Mouse (Mus musculus) embryo, embryonic 11.5 days (tissue): ENCODE results near the gene Myo1e.
"Not testable (repeated sequence)": the region's sequence is repeated elsewhere in the genome, so short reads cannot be mapped to it uniquely, and the experiment has no call there.

Experiments used
- DNase-seq: peaks from one replicate; pipeline ENCODE4 v3.0.0-alpha.2; 2012; ENCODE audit warnings: low read depth, low spot score

The Myo1e gene

DNA sequence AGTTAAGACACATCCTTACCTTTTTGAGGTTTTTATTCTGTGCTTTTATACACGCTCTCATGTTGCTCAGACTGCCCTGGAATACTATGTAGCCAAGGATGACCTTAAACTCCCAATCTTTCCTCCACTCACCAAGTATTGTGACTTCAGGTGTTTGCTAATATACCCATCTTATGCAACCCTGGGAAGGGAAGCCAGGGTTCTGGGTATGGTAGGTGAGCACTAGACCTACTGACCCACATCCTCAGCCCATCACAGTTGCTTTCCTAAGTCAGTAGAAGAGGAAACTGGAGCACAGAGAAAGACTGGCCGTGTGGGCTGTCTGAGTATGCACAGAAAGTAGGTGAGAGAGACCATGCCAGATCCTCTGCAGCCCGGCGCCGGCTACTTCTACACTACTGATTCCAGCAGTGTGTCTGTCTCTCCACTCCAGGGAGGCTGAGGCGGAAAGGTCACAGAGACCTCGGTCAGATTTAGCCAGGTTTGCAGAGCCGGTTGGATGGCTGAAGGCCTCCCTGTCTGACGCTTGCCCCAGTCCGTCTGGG is 44.4 kb downstream of the Myo1e start:
- no peak for DNase-seq

DNA sequence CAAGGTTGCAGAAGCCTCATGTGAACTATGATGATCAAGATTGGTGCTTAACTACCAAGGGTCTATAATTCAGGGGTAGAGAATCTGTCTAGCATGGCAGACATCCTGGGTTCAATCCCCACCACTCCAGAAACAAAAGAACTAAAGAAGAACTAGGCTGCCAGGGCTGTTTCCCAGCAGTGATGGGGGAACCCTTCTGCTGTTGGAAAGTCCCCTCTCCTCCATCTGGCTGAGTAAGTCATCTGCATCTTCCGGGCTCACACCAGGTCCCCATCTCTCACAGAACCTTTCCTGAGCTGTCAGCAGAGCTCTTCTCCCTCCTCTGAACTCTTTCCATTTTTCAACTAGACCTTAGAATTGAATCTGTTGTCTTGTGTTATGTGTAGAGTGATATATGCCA is 45.9 kb downstream of the Myo1e start:
- DNase-seq, result no peak

DNA sequence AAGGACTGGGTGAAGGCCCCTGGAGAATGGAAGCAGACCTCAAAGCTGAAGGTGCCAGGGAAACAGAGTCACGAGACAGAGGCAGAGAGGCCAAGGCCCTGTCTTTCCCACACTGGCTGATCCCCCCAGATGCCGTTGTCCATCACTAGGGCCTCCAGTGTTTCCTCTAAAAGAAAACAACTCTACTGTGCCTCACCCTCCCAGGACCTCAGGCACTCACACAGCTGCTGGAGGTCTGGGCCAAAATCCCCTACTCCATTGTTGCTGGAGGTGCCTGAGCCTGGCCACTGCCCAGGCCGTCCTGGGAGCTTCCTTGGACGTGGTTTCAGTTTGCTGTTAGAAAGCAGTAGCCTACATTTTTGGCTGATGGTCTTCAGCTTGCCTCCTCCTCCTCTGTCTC is 47.9 kb downstream of the Myo1e start:
- DNase-seq, result no peak

DNA sequence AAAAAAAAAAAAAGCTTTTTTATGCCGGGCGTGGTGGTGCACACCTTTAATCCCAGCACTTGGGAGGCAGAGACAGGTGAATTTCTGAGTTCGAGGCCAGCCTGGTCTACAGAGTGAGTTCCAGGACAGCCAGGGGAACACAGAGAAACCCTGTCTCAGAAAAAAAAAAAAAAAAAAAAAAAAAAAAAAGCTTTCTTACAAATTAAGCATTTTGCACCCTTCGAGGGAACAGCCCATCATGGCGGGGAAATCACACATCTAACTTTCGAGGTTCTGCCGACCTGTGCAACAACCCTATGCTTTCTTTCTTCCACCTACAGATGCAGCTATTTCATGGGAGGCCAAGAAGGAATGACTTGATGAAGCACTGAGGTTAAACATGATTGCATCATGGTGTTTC is 48.9 kb downstream of the Myo1e start:
- not testable (repeated sequence) for DNase-seq

DNA sequence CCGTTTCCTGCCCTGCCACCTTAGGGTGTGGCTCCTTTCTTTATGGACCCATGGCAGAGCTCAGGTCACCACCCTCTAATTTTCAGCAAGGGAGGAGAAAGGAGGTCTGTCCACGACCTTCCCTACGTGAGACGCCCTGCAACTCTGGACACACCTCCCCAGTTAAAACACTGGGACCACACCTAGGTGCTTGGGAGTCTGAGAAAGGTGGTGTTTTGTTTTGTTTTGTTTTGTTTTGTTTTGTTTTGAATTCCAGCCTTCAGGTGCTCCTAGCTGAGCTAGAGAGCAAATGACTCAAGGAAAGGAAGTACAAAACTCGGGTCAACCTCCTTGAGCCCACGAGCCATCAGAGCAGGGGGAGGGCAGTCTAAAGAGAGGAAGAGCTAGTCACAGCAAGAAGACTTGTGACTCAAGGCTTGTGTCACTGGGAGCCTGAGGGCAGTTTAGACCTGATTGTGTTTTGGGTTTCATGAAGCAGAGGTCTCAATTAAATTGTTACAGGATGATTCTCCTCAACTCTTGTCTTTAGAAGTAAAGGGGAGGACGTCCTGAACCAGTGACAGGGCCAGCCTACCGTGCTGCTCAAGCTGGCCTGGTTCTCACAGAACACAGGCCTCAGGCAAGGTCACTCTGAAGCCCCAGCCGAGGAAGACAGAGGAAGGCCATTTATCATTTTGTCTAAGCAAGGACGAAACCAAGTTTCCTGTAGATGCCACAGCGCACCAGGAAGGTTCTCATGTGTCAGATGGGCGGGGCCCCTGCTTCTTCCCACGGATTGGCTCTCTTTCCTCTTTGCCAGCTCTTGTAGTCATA is 50.3 kb downstream of the Myo1e start:
- DNase-seq, result peak; percentile 61

DNA sequence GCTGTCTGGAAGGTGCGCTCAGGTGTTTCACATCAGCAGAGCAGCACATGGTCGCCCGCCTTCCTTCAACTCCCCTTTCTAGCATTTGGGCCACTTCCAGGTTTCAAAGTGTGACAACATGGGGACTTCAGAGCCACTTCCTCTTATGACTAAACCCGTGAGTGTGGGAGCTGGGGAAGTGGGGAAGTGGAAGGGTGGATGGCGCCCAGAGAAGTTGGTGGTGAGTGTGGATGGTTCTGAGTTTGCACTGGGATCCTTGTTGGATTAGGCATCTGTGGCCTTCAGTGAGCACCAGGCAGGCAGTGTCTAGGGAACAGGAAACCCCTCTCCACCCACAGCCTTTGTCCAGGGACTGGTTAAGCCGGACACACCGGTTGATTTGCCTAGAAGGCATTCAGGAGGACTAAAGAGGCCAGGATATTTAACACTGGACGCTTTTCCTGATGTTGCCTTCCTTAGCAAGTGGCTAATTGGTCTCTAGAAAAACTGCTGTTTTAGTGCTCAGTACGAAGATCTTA is 53.2 kb downstream of the Myo1e start:
- DNase-seq, result no peak

DNA sequence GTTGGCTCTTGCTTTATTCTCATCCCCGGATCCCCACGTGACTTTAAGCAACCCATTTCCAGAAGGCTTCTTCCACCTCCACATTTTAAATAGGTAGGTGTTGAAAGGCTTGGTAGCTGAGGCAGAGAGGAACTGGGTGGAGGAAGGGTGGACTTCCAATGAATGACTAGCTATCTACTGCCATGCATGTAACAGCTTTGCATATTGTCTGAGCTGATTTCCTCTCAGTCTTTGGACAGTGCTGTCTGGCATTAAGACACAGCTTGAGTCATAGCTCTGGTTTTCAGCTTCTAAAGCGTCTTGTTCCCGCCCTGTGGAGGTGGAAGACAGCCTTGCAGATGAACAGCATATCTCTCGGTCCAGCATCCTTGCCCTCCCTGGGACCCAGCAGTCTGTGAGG is 54.5 kb downstream of the Myo1e start:
- DNase-seq, result no peak

DNA sequence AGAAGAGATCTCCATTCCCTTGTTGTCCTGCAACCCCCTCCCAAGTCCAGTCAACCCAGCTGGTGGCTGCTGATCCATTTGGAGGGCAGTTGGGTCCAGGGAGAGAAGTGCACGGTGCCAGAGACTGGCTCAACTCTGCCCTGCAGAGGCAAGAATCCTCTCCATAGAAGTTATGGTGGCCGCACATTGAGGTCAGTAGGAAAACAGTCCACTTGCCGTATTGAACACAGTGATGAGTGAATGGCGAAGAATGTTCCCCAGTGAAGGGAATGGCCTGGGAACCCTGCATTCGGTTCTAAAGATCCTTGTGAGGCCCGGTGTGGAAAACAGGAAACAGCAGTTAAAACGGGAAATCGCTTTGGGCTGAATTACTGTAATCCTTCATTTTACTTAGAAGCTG is 56.0 kb downstream of the Myo1e start:
- no peak for DNase-seq

DNA sequence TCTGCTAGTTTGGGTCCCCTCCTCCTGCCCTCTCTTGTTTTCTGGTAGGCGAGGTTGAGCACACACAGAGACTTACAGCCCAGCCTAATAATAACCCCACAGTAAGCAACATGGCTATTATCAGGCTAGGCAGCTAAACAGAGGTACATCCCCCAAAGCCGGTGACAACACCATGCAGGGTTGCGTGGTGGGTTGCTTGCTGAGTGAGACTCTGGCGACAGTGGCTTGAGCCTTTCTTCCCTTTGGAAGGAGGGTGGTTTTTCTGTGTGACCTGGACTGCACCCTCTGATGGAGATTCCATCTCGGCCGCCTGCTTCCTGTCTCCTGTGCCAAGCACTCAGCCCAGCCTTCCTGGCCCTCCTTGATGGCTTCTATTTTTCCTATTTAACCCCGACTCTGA is 56.6 kb downstream of the Myo1e start:
- DNase-seq, result no peak

DNA sequence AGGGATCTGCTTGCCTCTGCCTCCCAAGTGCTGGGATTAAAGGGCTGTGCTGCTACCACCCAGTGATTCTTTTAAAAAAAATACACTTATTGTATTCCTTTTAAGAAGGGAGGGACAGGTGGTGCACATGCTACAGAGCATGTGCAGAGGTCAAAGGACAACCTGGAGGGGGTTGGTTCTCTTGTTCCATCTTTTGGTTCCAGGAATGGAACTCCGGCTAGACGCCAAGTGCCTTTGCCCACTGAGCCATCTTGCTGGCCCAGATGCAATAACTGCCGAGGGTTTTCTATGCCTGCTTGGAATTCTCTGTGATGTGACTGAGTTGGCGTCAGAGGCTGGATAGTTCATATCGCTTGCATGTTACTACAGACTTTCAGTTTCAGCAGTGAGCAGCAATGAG is 58.4 kb downstream of the Myo1e start:
- no peak for DNase-seq

DNA sequence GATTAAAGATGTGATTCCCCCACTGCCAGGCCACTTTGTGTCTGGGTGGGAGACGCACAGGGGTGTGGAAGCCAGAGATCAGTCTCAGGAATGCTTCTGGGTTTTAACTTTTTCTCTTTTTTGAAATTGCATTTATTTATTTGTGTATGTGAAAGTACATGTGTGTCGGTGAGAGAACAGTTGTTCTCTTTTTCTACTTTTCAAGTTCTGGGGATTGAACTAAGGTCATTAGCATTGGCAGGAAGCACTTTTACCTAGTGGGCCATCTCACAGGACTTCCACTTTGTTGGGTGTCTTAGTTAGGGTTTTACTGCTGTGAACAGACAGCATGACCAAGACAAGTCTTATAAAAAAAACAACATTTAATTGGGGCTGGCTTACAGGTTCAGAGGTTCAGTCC is 59.0 kb downstream of the Myo1e start:
- no peak for DNase-seq

DNA sequence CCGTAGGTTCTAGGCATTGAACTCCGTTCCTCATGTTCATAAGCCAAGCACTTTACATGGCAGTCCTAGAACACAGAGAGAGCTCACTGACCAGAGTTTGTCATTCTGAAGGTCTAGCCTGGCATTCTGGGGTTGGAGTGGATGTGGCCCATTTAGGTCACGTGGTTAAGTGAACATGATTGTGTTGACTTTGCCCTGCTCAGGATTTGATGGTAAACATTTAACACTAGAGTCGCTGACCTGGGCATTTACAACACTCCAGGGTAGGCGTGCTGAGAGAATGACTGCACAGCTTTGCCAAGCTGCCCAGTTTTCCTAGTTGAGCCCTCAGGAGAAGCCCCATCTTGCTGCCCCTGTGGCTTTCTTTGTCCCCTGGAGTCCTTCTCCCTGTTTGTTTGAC is 60.0 kb downstream of the Myo1e start:
- no peak for DNase-seq

DNA sequence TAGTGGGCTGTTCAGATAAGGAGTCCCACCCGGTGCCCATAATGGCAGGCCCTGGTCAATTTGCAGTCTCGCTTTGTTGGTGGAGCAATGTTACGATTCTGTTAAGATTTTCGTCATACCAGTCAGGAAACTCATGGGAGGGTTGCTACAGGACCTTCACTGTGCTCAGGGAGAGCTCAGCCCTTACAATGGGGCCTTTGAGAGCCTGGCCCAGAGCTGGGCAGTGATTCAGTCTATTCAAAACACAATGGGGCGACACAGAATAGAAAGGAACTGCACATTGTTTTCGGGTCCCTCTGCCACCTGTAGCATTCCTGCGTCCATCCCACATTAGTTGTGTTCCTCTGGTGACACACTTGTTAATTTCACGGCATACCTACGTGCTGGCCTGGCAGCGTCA is 62.2 kb downstream of the Myo1e start:
- no peak for DNase-seq

DNA sequence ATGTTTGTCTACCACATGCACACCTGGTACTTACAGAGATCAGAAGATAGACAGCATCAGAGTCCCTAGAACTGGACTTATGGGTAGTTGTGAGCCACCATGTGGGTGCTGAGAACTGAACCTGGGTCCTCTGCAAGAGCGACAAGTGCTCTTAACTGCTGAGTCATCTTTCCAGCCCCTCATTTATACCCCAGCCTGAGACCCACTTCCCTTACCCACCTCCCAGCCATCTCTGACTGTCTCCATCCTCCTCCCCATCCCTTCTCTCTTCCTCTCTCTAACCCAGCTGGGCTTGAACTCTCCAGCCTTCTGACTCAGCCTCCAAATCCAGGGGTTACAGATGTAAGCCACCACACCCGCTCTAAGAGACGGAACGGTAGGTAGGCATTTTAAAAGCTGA is 63.3 kb downstream of the Myo1e start:
- DNase-seq, result no peak

DNA sequence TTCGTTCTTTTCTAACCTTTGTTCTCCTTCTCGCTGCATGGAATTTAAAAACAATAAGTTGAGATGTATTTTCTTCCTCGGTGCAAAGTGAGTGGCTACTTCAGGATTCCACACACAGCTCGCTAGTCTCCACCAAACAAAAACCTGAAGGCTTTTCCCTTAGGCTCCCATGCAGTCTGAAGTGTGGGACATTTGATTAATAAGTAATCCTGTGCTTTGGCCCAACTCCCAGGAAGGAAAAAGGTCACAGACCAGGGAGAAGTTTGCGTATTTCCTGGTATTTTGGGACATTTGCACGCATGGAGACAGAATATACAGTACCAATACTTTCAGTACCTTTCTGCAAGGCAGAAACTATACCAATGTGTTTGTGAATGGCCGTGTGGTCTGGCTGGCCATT is 64.0 kb downstream of the Myo1e start:
- DNase-seq, result no peak

DNA sequence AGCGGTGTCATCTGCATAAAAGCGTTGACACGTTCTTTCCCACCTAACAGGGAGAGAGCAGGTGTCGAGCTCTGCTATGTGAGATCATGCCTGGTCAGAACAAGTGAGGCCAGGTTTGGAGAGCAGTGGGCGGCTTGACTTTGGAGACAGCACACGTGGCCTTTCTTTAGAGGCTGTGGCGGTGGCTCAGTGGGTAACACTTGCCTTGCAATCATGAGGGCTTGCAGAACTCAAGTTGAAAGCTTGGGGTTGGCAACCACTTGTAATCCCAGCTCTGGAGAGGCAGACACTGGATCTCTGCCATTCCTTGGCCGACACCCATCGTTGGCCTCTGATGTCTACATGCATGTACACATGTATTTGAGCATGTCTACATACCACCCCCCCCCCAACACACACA is 64.5 kb downstream of the Myo1e start:
- DNase-seq, result no peak

DNA sequence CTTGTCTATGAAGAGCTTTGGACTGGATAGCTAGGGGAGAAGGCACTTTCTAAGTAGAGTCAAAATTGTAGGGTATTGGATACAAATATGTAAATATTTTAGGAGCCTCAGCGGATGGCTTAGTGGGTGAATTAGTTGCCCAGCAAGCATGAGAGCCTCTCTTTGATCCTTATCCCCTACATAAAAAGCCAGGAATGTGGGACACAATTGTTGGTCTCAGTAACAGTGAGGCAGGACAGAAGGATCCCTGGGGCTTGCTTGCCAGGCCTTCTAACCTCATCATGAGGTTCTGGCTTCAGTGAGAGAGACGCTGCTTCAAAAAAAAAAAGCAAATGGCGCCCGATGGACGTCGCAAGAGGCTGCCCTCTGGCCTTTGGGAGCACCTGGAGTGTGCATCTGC is 66.9 kb downstream of the Myo1e start:
- no peak for DNase-seq

DNA sequence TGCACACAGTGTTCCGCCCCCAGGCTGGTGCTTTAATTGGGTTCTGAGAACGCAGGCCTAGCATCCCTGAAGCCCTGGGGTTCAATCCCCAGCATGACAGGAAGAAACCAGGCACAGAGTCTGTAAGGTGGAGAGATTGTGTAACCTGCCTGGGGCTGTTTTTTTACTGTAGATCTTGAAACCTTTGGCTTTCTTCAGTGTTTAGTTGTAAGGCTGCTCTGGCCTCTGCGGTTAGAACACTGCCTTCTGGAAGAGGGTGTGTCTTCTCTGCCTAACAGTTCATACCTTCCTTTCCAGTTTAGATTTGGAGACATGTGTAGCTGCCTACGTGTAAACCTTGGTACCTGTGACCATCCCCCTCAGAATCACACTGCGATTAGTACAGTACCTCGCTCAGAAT is 67.3 kb downstream of the Myo1e start:
- DNase-seq, result no peak

DNA sequence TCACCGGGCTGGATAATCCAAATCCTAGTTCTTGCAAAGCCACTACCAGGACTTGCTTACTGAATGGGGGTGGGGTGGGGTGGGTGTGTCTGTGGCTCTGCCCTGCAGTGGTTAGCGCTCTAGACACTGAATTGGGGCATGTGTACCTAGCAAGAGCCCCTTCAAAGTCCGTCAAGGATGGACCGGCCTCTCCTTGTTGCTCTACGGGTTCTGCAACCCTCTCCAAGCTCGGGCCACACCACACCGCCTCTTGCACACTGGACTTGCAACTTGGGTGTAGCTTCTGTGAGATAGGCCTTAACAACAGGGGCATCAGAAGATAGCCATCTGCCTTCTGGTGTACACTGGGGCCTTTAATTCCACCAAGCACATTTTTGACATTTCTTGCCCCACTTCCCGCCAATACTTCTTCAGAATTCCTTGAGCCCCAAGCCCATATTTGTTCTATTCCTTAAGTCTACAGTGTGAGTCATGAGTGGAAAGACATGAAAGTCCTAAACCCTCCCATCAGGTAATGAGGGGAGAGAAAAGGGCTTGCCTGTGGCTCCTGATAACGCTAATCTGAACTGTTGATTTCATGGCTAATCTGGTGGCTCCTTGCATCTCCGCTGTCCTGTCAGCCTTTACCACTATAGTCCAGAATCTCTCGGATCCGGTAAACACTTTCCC is 67.9 kb downstream of the Myo1e start:
- no peak for DNase-seq

DNA sequence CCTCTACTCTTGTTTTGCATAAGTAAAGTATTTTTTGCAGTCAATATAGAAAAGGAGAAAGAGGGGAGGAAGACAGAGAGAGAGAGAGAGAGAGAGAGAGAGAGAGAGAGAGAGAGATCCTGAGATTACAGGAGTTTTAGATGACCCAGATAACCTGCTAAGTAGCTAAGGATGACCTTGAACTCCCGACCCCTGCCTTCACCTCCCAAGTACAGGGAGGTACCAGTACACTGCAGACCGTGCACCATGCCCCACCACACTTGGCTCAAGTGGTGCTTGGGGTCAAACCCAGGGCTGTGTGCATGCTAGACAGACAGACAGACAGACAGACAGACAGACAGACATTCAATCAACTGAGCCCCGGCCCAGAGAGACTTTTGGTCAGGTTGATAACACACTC is 69.9 kb downstream of the Myo1e start:
- DNase-seq, result no peak

DNA sequence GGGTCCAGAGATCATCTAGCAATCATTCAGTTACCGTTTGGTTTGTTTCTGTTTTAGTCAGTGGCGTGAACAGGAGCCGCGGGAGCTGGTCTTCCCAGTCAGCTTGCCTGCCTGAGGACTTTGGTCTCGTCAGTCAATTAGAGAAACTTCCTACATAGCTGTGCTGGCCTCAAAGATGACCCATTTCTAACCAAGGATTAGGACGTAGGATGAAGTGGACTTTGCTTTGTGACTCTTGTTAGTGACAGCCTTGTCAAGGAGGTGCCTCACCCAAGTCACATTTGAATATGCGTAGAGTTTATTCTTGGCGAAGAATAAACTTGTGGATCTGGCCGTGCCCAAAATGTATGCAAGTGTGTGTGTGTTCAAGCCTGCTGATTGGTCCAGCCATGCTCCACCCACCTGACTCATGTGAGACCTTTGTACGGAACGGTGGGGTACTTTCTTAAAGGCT is 70.4 kb downstream of the Myo1e start:
- DNase-seq, result no peak

DNA sequence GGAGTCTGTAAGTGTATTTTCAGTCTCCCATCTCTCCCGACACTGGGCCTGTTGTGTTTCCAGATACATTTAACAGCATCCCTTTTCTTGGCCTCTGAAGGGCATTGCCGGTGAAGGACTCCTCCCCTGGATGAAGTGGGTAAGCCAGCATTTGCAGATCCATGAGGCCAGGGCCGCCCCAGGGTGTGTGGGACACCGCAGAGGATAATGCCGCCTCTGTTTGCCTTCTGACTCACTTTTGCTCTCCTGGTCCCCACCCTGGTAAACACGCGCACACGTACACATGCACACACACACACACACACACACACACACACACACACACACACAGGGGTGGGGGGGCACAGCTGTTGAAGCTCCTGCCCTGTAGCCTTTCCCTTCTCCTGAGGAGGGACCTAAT is 74.3 kb downstream of the Myo1e start:
- DNase-seq, result no peak

DNA sequence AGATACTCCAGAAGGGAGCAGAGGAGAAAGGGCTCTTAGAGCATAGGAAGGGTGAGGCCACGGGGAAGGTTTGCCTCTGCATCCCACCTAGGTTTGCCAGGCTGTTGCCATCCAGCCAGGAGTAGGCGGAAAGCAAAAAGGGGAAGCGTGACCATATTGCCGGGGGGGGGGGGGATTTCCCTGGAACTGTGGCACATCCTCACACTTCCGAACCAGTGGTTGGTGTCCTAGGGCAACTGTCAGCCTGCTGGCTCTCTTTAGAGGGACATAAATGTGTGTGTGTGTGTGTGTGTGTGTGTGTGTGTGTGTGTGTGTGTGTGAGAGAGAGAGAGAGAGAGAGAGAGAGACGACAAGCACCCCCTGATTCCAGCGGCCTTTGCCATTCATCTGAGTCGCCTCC is 75.0 kb downstream of the Myo1e start:
- no peak for DNase-seq
